Mouse (Mus musculus): ENCODE measurements at regions not wholly inside any gene's neighbourhood (a gene's known extent, or its start where the extent isn't known, plus 50 kb on each side); places are given as distances from the start of the nearest gene placed in this dataset.
"Not testable (repeated sequence)": the region's sequence is repeated elsewhere in the genome, so short reads cannot be mapped to it uniquely, and the experiment has no call there.

DNA sequence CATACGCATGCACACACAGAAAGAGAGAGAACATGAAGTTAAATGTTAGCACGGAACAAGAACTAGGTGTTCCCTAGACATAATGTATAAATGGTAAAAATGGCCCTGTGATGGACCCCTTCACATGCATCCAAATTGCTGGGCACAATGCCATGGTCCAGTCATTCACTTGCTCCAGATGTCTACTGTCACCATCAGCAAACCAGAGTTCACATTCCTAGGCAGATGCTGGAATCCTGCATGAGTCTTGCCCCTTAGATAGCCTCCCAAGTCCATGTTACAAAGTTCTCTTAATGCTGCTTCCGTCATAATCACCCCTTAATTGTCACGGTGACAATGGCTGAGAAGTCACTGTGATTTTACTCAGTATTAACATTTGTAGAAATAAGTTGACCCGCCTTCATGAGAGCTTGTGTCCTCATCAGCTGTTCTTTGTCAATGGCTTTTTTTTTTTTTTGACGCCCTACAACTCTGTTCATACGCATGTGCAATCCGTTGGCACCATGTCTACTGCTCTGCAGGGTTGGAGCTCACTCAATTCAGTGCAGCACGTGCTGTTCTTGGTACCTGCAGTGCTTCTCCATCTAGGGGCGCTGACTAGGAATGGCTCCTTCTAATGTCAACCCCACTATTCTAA is 179.4 kb downstream of the Basp1 start:
- no peak overlapping the region for H3K4me2 ChIP-seq (replicated peaks)
- 91% methylated on average over 10 of the region's 10 CpGs for WGBS
- no peaks in the 10 kb centered on the region for H3K9me3 ChIP-seq
- no peaks in the 10 kb centered on the region for H3K27me3 ChIP-seq (replicated peaks)
- no peak for ATAC-seq
- no peaks in the 10 kb centered on the region for H3K36me3 ChIP-seq
- H3K4me3 ChIP-seq (replicated peaks): no peak overlapping the region
- H3K27ac ChIP-seq: no peak overlapping the region
- no peak overlapping the region for H3K9ac ChIP-seq
- no peaks in the 10 kb centered on the region for H3K4me1 ChIP-seq (replicated peaks)

DNA sequence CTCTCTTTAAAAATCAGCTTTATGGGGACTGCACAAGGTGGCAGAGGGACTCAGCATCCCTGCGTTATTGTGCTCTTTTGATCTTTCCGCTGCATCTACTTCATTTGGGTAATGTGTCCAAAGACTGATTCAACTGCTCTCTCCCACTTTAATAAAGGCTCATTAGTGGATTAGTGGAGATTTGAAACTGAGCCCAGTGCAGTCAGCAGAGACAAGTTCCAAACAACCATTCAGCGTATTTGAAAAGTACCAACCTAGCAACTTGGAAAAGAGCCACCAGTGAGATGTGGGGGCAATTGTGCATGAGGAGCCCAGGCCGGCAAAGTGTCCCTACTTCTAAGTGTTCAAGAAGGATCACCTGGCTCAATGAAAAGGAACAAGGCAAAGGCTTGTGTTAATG is 183.4 kb downstream of the Basp1 start:
- WGBS: 94% methylated on average over 4 of the region's 4 CpGs
- Histone ChIP-seq H3K36me3 (no peaks in the 10 kb centered on the region), H3K4me1 (replicated peaks) (no peaks in the 10 kb centered on the region), H3K9me3 (no peaks in the 10 kb centered on the region), H3K27ac (no peak overlapping the region), H3K4me2 (replicated peaks) (no peak overlapping the region), H3K27me3 (replicated peaks) (no peaks in the 10 kb centered on the region), H3K9ac (no peak overlapping the region), H3K4me3 (replicated peaks) (no peak overlapping the region)
- no peak for ATAC-seq

DNA sequence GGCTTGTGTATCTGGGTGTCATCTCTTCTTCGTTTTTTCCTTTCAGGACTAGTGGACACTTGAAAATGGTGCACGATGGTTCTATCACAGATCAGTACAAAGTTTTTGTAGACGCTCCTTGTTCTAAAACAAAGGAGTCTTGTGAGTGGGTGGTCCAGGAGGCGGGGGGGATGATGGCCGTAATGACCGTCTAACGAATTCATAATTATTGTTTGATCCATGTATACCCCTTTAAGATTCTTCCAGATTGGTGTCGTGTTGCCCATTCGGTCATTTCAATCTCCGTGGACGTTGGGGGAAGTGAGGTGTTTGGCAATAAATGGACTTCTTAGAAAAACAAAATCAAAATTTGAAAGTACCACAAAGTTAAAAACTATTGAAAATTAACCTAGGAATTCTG is 183.8 kb downstream of the Basp1 start:
- H3K9me3 ChIP-seq: no peaks in the 10 kb centered on the region
- H3K4me2 ChIP-seq (replicated peaks): no peak overlapping the region
- no peaks in the 10 kb centered on the region for H3K36me3 ChIP-seq
- H3K27ac ChIP-seq: no peak overlapping the region
- H3K4me3 ChIP-seq (replicated peaks): no peak overlapping the region
- no peaks in the 10 kb centered on the region for H3K4me1 ChIP-seq (replicated peaks)
- H3K9ac ChIP-seq: no peak overlapping the region
- no peak for ATAC-seq
- no peaks in the 10 kb centered on the region for H3K27me3 ChIP-seq (replicated peaks)
- 92% methylated on average over 11 of the region's 11 CpGs for WGBS

DNA sequence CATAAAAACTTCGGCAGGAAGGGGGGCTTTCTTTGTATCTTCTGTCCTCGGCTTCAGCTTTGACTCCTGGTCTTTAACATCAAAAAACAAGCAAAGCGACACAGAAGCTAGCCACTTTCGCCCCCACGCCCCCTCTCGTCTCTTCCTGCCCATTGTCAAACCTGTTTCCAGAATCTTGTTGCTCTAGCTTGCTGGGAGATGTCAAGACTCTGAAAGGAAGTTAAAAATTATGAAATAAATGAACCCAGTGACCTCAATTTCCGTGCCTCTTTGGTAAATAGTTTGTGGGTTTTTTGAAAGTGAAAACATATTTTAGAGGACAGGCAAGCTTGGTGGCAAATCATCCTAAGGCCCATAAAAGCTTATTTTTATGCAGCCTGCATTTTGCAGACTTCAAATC is 186.1 kb downstream of the Basp1 start:
- Histone ChIP-seq H3K36me3 (no peaks in the 10 kb centered on the region), H3K4me2 (replicated peaks) (no peak overlapping the region), H3K27ac (no peak overlapping the region), H3K9me3 (no peaks in the 10 kb centered on the region), H3K4me1 (replicated peaks) (no peaks in the 10 kb centered on the region), H3K4me3 (replicated peaks) (no peak overlapping the region), H3K9ac (no peak overlapping the region), H3K27me3 (replicated peaks) (no peaks in the 10 kb centered on the region)
- ATAC-seq: no peak
- 49% methylated on average over 7 of the region's 7 CpGs for WGBS

DNA sequence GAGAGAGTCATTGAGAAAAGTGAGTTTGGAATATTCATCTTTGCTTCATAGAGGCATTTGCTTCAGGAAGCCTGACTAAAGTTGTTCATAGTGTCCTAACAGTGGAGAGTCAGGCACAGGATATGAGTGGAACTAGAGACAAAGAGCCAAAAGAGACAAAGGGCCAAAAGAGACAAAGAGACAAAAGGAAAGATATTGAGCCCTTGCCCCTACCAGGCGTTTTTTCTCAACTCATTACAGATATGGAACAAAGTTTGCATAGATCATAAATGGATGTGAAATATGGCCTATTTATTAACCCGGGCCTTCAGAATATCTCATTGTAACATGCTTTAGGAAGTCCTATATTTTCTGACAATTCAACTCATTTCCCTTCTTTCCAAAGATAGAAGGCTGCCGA is 187.6 kb downstream of the Basp1 start:
- WGBS: 38% methylated on average over 3 of the region's 3 CpGs
- Histone ChIP-seq H3K4me1 (replicated peaks) (no peaks in the 10 kb centered on the region), H3K9ac (no peak overlapping the region), H3K36me3 (no peaks in the 10 kb centered on the region), H3K9me3 (no peaks in the 10 kb centered on the region), H3K27me3 (replicated peaks) (no peaks in the 10 kb centered on the region), H3K4me3 (replicated peaks) (no peak overlapping the region), H3K4me2 (replicated peaks) (no peak overlapping the region), H3K27ac (no peak overlapping the region)
- ATAC-seq: no peak

DNA sequence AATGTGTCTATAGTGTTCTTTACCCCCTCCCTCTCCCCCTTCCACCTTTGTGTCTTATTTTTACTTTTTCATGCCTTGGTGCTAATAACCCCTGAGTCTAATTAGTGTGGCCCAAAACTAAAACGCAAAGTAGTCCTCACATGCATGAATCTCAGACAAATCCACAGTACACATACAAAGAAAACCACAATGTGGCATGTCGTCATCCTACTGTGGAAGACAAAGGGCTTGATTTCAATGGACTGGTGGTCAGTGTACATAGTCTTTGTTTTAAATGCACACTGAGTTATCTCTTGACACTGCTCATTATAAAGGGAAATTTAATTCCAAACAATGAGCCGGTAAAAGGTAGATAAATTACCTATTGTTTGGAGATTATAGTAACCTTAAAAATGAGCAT is 188.1 kb downstream of the Basp1 start:
- no peaks in the 10 kb centered on the region for H3K9me3 ChIP-seq
- no peaks in the 10 kb centered on the region for H3K27me3 ChIP-seq (replicated peaks)
- H3K9ac ChIP-seq: no peak overlapping the region
- no peaks in the 10 kb centered on the region for H3K36me3 ChIP-seq
- H3K4me3 ChIP-seq (replicated peaks): no peak overlapping the region
- WGBS: 76% methylated on average over 3 of the region's 3 CpGs
- no peaks in the 10 kb centered on the region for H3K4me1 ChIP-seq (replicated peaks)
- no peak overlapping the region for H3K4me2 ChIP-seq (replicated peaks)
- no peak overlapping the region for H3K27ac ChIP-seq
- ATAC-seq: no peak

DNA sequence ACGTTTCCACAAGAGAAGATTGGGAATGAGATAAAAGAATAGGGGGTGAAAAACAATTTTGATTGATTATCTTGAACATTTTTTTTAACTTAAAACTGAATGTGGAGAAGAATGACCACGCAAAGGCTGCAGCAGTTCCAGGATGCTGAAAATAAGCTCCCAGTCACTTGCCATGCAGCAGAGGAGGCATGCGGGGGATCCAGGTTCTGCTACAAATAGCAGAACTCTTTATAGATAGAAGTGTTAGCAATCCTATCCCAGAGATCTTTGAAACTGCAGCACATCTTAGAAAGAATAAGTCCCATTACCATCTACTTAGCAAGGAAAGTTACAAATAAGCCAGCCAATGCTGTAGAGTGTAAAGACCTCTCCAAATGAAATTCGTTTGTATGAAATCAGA is 191.8 kb downstream of the Basp1 start:
- 77% methylated on average over 4 of the region's 4 CpGs for WGBS
- Histone ChIP-seq H3K9ac (no peak overlapping the region), H3K36me3 (no peaks in the 10 kb centered on the region), H3K27me3 (replicated peaks) (no peaks in the 10 kb centered on the region), H3K4me2 (replicated peaks) (no peak overlapping the region), H3K27ac (no peak overlapping the region), H3K9me3 (no peaks in the 10 kb centered on the region), H3K4me1 (replicated peaks) (no peaks in the 10 kb centered on the region), H3K4me3 (replicated peaks) (no peak overlapping the region)
- ATAC-seq: no peak

DNA sequence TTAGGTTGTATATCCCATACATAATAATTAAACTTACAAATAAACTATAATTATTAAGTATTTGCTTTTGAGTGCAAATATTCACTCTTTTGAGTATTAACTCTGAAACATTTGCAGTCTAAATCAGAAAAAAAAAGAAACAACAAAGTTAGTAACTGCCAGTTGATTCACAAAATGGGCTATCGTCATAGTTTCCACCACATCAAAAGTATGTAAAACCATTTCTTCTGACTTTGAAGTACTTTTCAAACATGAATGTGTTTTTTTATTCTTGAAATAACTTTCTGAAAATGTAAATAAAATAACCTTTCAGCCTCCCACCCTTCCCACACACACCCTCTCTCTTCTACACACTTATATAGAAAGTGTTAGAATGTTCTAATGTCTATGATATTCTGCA is 197.2 kb downstream of the Basp1 start:
- H3K4me2 ChIP-seq (replicated peaks): no peak overlapping the region
- no peaks in the 10 kb centered on the region for H3K27me3 ChIP-seq (replicated peaks)
- WGBS: 91% methylated on average over 1 of the region's 1 CpGs
- H3K9ac ChIP-seq: no peak overlapping the region
- no peak for ATAC-seq
- H3K9me3 ChIP-seq: no peaks in the 10 kb centered on the region
- no peaks in the 10 kb centered on the region for H3K36me3 ChIP-seq
- H3K4me1 ChIP-seq (replicated peaks): no peaks in the 10 kb centered on the region
- no peak overlapping the region for H3K27ac ChIP-seq
- no peak overlapping the region for H3K4me3 ChIP-seq (replicated peaks)

DNA sequence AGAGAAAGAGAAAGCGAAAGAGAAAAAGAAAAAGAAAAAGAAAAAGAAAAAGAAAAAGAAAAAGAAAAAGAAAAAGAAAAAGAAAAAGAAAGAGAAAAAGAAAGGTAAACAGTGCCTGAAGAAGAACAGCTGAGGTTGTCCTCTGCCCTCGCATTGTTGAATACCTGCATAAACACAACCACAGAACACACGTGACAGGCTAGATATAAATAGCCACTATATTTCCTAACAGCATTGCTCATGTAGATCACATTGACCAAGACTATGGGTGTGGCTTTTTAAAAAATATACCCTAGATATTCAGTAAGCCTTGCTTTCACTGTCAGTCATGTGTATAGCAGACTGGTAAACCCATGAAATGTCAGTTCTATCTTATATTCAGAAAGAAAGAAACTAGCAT is 211.5 kb downstream of the Basp1 start:
- Histone ChIP-seq H3K4me1 (replicated peaks) (no peaks in the 10 kb centered on the region), H3K36me3 (no peaks in the 10 kb centered on the region), H3K9me3 (no peaks in the 10 kb centered on the region), H3K27me3 (replicated peaks) (no peaks in the 10 kb centered on the region), H3K27ac (no peak overlapping the region), H3K4me2 (replicated peaks) (no peak overlapping the region), H3K4me3 (replicated peaks) (no peak overlapping the region), H3K9ac (no peak overlapping the region)
- WGBS: 69% methylated on average over 3 of the region's 3 CpGs
- ATAC-seq: no peak

DNA sequence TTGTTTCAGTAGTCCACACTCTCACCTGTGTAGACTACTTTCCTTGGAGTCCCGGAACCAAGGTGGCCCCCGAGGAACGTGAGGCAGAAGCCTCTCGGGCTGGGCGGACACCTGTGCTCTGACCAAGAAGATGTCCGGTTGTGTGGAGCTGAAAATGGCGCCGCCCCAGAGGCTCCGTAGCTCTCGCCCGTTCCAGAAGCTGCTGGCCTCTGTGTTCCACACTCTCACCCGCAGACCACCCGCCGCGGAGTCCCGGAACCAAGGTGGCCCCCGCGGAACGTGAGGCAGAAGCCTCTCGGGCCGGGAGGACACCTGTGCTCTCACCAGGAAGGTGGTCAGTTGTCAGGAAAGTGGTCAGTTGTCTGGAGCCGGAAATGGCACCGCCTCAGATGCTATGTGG is 213.3 kb downstream of the Basp1 start:
- H3K4me3 ChIP-seq (replicated peaks); H3K4me2 ChIP-seq (replicated peaks); H3K27me3 ChIP-seq (replicated peaks); H3K9me3 ChIP-seq; H3K36me3 ChIP-seq; ATAC-seq; H3K9ac ChIP-seq; H3K27ac ChIP-seq; H3K4me1 ChIP-seq (replicated peaks): not testable (repeated sequence)
- WGBS: 93% methylated on average over 23 of the region's 23 CpGs

DNA sequence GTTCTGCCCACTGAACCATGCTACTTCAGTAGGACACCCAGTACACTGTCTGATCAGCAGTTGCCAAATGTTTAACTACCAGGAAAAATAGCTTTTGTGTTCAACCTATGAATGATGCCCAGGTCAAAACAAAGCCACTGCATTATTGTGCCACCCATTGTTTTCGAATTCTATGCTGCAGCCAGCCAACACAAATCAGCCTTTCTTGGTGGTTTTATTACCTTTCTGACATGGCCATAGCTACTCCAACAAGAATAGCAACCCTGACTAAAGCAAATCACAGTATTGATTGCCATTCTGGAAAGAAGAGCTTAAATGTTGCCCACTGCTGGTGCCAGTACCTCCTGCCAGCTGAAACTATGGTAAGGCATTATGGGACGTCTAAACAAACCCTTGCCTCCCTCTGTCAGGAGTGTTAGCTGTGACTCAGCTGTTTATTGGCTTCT is 225.7 kb downstream of the Basp1 start:
- no peaks in the 10 kb centered on the region for H3K4me1 ChIP-seq (replicated peaks)
- no peak for ATAC-seq
- no peak overlapping the region for H3K4me2 ChIP-seq (replicated peaks)
- H3K9me3 ChIP-seq: no peaks in the 10 kb centered on the region
- H3K27ac ChIP-seq: no peak overlapping the region
- WGBS: 52% methylated on average over 2 of the region's 2 CpGs
- no peak overlapping the region for H3K9ac ChIP-seq
- H3K36me3 ChIP-seq: no peaks in the 10 kb centered on the region
- no peaks in the 10 kb centered on the region for H3K27me3 ChIP-seq (replicated peaks)
- no peak overlapping the region for H3K4me3 ChIP-seq (replicated peaks)

DNA sequence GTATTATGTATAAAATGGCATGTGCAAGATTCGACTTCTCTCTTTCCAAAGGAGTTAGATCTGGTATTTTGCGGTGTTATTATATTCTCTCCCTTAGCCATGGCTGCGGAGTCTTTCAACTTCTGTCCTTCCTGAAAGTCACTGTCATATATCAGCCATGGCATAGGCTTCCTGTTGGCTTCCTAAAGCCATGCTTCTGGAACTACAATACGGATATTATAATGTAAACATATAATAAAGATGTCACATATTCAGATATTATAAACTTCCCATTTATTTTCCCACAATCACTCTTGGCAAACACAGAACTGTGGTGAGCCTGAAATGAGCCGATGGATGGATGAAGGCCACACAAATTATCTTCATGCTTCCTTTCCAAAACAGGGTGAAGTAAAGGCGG is 240.8 kb downstream of the Basp1 start:
- no peaks in the 10 kb centered on the region for H3K9me3 ChIP-seq
- no peak overlapping the region for H3K9ac ChIP-seq
- no peak overlapping the region for H3K27ac ChIP-seq
- H3K27me3 ChIP-seq (replicated peaks): no peaks in the 10 kb centered on the region
- ATAC-seq: no peak
- no peak overlapping the region for H3K4me2 ChIP-seq (replicated peaks)
- H3K36me3 ChIP-seq: no peaks in the 10 kb centered on the region
- no peaks in the 10 kb centered on the region for H3K4me1 ChIP-seq (replicated peaks)
- H3K4me3 ChIP-seq (replicated peaks): no peak overlapping the region
- 48% methylated on average over 6 of the region's 6 CpGs for WGBS

DNA sequence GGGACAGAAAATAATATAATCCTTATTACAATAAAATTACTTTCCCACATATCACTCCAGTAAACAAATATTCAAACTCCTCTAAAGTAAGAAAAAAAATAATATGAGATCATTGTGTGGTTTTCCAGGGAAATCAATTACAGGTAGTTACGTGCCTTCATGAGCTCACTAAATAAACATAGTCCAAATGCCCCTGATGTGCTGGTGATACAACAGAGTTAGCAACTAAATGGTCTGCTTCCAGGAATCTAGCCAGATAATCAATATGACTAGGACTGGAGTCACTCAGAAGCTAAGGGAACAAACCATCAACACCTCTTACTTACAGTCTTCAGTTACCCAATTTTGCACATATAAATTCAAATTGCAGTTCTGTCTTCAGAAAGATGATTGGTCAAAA is 267.2 kb downstream of the Basp1 start:
- Histone ChIP-seq H3K27ac (no peak overlapping the region), H3K36me3 (no peaks in the 10 kb centered on the region), H3K4me2 (replicated peaks) (no peak overlapping the region), H3K9ac (no peak overlapping the region), H3K4me3 (replicated peaks) (no peak overlapping the region), H3K27me3 (replicated peaks) (no peaks in the 10 kb centered on the region), H3K4me1 (replicated peaks) (no peaks in the 10 kb centered on the region), H3K9me3 (no peaks in the 10 kb centered on the region)
- WGBS: 55% methylated on average over 1 of the region's 1 CpGs
- ATAC-seq: no peak
